8 mouse cellular contexts compared by ENCODE assay signal in the genomic region with DNA sequence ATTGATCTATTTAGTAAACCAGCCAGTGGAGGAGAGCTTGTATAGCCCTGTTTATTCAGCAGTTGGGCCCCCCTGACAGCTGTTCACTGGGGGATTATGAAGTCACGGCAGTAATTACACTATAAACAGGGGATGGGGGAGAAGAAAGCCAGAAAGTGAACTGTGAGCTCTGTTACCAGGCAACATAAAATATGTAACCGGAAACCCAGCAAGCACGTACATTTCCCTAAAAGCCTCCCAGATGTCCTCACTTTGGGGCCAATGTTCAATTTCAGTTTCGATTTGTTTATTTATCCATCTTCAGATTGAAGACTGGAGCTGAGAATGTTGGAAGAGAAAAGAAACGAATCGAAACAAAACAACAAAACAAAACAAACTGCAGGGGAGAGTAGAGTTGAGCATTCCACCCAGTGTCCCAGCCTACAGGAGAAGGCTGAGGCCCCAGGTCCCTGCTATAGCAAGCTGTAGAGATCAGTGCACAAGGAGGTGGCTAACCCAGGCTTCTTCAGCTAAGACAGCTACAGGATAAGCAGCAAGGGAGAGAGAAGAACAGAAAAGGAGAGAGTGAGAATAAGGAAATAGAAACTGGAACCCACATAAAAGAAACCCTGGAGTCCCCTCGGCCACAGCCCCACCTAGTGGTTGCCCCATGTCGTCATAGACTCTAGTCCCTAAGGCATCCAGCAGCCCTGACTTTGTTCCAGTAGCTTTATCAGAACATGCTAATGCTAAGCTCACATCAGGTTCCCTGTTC.
A peak's percentile ranks its signal among the peaks of the same experiment; 100 is the strongest.
DNase-seq lines count a peak whose midpoint lies in the region; ATAC-seq and TF ChIP-seq lines count a peak whose summit lies in the region.

No protein-coding gene starts in this region.

- no peak for TF ChIP-seq POLR2A in thymus, adult 2 months (IDR thresholded peaks at IDR 0.05; ENCODE audit: control insufficient read depth, extremely low read depth, insufficient read depth, low read length, poor library complexity)

- peak overlapping the region; percentile 37 for H3K4me2 ChIP-seq in liver, embryonic 15.5 days
- H3K4me2 ChIP-seq in neural tube, embryonic 11.5 days (ENCODE audit: low read depth) = no peak overlapping the region

- H3K9me3 ChIP-seq in heart, embryonic 10.5 days = no peaks in the 10 kb centered on the region
- no peaks in the 10 kb centered on the region for H3K9me3 ChIP-seq in liver, embryonic 15.5 days (replicated peaks)
- no peaks in the 10 kb centered on the region for H3K9me3 ChIP-seq in neural tube, embryonic 11.5 days (ENCODE audit: control insufficient read depth, low read length)

- TF ChIP-seq CTCF in thymus, adult 2 months (IDR thresholded peaks at IDR 0.05; ENCODE audit: borderline replicate concordance, control insufficient read depth, extremely low read depth, insufficient read depth, low read length, poor library complexity) = no peak

- H3K9ac ChIP-seq in liver, embryonic 15.5 days = no peak overlapping the region
- H3K9ac ChIP-seq in neural tube, embryonic 11.5 days (ENCODE audit: low read length) = no peak overlapping the region

- H3K36me3 ChIP-seq in heart, embryonic 10.5 days = no peaks in the 10 kb centered on the region
- H3K36me3 ChIP-seq in liver, embryonic 15.5 days (replicated peaks) = no peaks in the 10 kb centered on the region
- H3K36me3 ChIP-seq in neural tube, embryonic 11.5 days (ENCODE audit: control insufficient read depth, insufficient read depth, low read length) = no peaks in the 10 kb centered on the region
- H3K36me3 ChIP-seq in thymus, adult 2 months (ENCODE audit: control insufficient read depth, insufficient read depth, low read length) = no peaks in the 10 kb centered on the region

- intact Hi-C loops in gastrocnemius, postnatal 36 days (cut with DNase I) = loop anchor here (5.0 to 10.0 kb wide), 3 partner anchors 273 to 705 kb away; partner anchors contain the start of gene Klf4

- ATAC-seq in liver, embryonic 15.5 days (ENCODE audit: insufficient read depth) = no peak
- ATAC-seq in neural tube, embryonic 11.5 days (ENCODE audit: insufficient read depth, low FRiP score, low TSS enrichment) = no peak

- H3K27ac ChIP-seq in heart, embryonic 10.5 days = no peak overlapping the region
- H3K27ac ChIP-seq in brown adipose tissue, adult 24 weeks (replicated peaks; ENCODE audit: low read depth, low read length) = peak overlapping the region; percentile 80
- H3K27ac ChIP-seq in liver, embryonic 15.5 days (replicated peaks) = no peak overlapping the region
- no peak overlapping the region for H3K27ac ChIP-seq in neural tube, embryonic 11.5 days (ENCODE audit: low read depth, low read length)
- peak overlapping the region; percentile 85 for H3K27ac ChIP-seq in thymus, adult 2 months (ENCODE audit: control insufficient read depth, insufficient read depth, low read length)

- DNase-seq in heart, adult 11 months = peak; percentile 95
- DNase-seq in heart, embryonic 10.5 days (ENCODE audit: low spot score) = no peak
- peak; percentile 57 to 58 for DNase-seq in gastrocnemius, postnatal 36 days
- peak; percentile 13 to 39 for DNase-seq in kidney, adult 8-10 months
- DNase-seq in neural tube, embryonic 11.5 days (ENCODE audit: low spot score) = peak; percentile 15
- peak; percentile 78 for DNase-seq in thymus, adult 2 months

- H3K4me3 ChIP-seq in heart, embryonic 10.5 days = no peak overlapping the region
- peak overlapping the region; percentile 44 for H3K4me3 ChIP-seq in brown adipose tissue, adult 24 weeks (ENCODE audit: insufficient read depth, low read depth, low read length)
- H3K4me3 ChIP-seq in liver, embryonic 15.5 days (replicated peaks) = peak overlapping the region; percentile 7; the same call in 1 of the 2 replicates
- no peak overlapping the region for H3K4me3 ChIP-seq in neural tube, embryonic 11.5 days (ENCODE audit: low read depth, low read length)
- peak overlapping the region; percentile 32; the same call in 1 of the 2 replicates for H3K4me3 ChIP-seq in thymus, adult 2 months (ENCODE audit: control insufficient read depth, insufficient read depth, low read length)

- no peaks in the 10 kb centered on the region for H3K4me1 ChIP-seq in heart, embryonic 10.5 days
- H3K4me1 ChIP-seq in brown adipose tissue, adult 24 weeks (ENCODE audit: control insufficient read depth, insufficient read depth, insufficient read length, low read length) = no peaks in the 10 kb centered on the region
- H3K4me1 ChIP-seq in liver, embryonic 15.5 days (replicated peaks) = no peaks in the 10 kb centered on the region
- peaks cover 5% of the 10 kb centered on the region; the same call in 1 of the 2 replicates for H3K4me1 ChIP-seq in neural tube, embryonic 11.5 days (ENCODE audit: control insufficient read depth, insufficient read depth, low read length)
- H3K4me1 ChIP-seq in thymus, adult 2 months (replicated peaks; ENCODE audit: control insufficient read depth, insufficient read depth, low read length) = peaks cover 4% of the 10 kb centered on the region

- 55% methylated on average over 8 of the region's 8 CpGs for WGBS in heart, embryonic 10.5 days
- WGBS in liver, embryonic 15.5 days (ENCODE audit: insufficient replicate concordance) = 36% methylated on average over 8 of the region's 8 CpGs
- WGBS in neural tube, embryonic 11.5 days = 43% methylated on average over 8 of the region's 8 CpGs
- 4% methylated on average over 8 of the region's 8 CpGs for WGBS in thymus, adult 2 months

- H3K27me3 ChIP-seq in heart, embryonic 10.5 days (ENCODE audit: insufficient read depth, poor library complexity, severe bottlenecking) = no peaks in the 10 kb centered on the region
- no peaks in the 10 kb centered on the region for H3K27me3 ChIP-seq in liver, embryonic 15.5 days
- no peaks in the 10 kb centered on the region for H3K27me3 ChIP-seq in neural tube, embryonic 11.5 days (ENCODE audit: control insufficient read depth, insufficient read depth, low read length)
- no peaks in the 10 kb centered on the region for H3K27me3 ChIP-seq in thymus, adult 2 months (ENCODE audit: control insufficient read depth, insufficient read depth, low read length)

Comparison
In these comparisons a context has a peak if more than half of its experiments do, and no peak if none do; other contexts are left out.
1. H3K27ac ChIP-seq: peak in brown adipose tissue, adult 24 weeks (single experiment) and thymus, adult 2 months (single experiment); none in heart, embryonic 10.5 days (single experiment), liver, embryonic 15.5 days (single experiment) and neural tube, embryonic 11.5 days (single experiment).
2. H3K4me3 ChIP-seq: peak in brown adipose tissue, adult 24 weeks (single experiment), liver, embryonic 15.5 days (single experiment) and thymus, adult 2 months (single experiment); none in heart, embryonic 10.5 days (single experiment) and neural tube, embryonic 11.5 days (single experiment).